Mouse (Mus musculus) spleen, postnatal 0 days (tissue): Measurements from ENCODE around the gene 1700047I17Rik2. TPM values are rescaled to one million over a fixed set of nuclear protein-coding genes. Genes with fewer than 3 reads are reported as not detected.

Source experiments
- polyA plus RNA-seq: library from polyadenylated mRNA; unstranded; fragments of >200 nt; fragmentation: Nextera tagmentation; extraction: Ambion mirVana; gene quantifications from 2 replicates; pipeline ENCODE4 v1.2.1, GENCODE M21; 2015

The 1700047I17Rik2 gene
- not detected in 2 replicates for polyA plus RNA-seq

DNA sequence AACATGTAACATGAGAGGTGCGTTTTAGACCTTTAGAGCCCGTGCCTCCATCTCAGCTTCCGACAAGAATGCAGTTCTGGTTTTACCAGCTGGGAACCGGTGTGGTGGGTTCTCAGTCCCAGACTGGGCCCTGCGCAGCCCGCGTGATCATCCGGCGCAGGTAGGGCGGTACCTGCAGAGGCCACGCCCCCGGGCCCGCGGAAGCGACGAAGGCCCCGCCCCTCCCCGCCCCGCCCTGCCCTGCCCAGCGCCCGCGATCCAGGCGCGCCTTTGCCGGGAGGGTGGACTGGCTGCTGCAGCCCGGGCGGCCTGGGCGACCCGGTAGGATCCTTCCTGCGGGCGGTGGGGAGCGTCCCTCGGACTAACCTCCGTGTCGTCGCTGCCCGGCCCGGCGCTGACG is at the start of gene 1700047I17Rik2:
Gene 1700047I17Rik2 (plus strand): TSS at position 287 of the 400 bp plus-strand sequence.

DNA sequence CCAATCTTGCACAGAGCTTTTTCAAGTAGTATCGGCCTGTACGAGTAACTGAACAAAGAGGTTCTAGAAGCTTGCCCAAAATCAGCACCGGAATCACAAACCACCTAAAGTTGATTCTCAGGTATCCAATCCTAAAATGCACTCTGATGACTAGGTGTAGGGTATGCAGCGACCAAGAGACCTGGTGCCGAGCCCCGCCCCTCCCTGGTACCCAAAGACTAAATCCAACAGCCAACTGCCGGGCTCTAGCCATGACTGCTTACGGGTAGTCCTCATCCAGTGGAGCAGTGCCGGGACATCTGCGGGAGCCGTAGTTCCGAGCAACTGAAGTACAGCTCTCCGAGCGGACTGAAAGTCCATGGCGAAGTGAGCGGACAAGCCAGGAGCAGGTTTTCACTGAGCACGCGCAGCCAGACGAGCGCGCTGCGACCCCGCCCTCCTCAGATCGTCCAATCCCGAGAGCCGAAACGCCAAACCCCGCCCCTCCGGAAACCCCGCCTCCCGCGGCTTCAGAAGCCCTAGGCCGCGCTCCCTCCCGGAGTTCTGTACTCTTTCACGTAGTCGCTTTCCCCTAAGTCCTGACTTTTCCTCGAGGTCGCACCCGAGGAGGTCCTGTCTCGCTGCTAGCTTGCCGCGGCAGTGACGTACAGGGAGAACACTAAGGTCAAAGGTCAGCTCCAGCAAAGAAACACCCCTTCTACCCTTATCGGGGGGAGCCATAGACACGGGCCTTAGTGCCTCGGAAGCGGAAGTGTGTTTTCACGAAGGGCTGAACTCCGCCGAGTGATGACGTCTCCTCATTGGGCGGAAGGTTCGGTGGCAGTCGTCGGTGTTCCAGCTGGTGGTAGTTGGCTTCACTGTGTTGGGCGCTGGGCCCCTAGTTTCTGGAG is 44.6 kb upstream of the 1700047I17Rik2 start, which contains the start of gene Srp54b:
Gene Srp54b (plus strand): TSS at position 546 of the 890 bp plus-strand sequence.

DNA sequence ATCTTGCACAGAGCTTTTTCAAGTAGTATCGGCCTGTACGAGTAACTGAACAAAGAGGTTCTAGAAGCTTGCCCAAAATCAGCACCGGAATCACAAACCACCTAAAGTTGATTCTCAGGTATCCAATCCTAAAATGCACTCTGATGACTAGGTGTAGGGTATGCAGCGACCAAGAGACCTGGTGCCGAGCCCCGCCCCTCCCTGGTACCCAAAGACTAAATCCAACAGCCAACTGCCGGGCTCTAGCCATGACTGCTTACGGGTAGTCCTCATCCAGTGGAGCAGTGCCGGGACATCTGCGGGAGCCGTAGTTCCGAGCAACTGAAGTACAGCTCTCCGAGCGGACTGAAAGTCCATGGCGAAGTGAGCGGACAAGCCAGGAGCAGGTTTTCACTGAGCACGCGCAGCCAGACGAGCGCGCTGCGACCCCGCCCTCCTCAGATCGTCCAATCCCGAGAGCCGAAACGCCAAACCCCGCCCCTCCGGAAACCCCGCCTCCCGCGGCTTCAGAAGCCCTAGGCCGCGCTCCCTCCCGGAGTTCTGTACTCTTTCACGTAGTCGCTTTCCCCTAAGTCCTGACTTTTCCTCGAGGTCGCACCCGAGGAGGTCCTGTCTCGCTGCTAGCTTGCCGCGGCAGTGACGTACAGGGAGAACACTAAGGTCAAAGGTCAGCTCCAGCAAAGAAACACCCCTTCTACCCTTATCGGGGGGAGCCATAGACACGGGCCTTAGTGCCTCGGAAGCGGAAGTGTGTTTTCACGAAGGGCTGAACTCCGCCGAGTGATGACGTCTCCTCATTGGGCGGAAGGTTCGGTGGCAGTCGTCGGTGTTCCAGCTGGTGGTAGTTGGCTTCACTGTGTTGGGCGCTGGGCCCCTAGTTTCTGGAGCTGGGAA is 30.5 kb downstream of the 1700047I17Rik2 start, which contains the start of gene Srp54c:
Gene Srp54c (plus strand): TSS at position 543 of the 894 bp plus-strand sequence.

Other genes with a start within 250 kb of the 1700047I17Rik2 start
- gene Gm20403, start 213.1 kb upstream of the 1700047I17Rik2 start, polyA plus RNA-seq = not detected in 2 replicates
- gene Baz1a, start 185.2 kb upstream of the 1700047I17Rik2 start, polyA plus RNA-seq = 44.5 and 48.9 TPM in 2 replicates
- gene 2700097O09Rik, start 119.5 kb upstream of the 1700047I17Rik2 start, polyA plus RNA-seq = 28.3 and 31.8 TPM in 2 replicates
- 79.1 and 82.9 TPM in 2 replicates for gene Srp54a, start 119.3 kb upstream of the 1700047I17Rik2 start, polyA plus RNA-seq
- 15.9 and 16.5 TPM in 2 replicates for gene Fam177a, start 75.1 kb upstream of the 1700047I17Rik2 start, polyA plus RNA-seq
- gene Srp54b, start 44.5 kb upstream of the 1700047I17Rik2 start, polyA plus RNA-seq = 30.5 and 32.0 TPM in 2 replicates
- 37.4 and 37.9 TPM in 2 replicates for gene Srp54c, start 30.6 kb downstream of the 1700047I17Rik2 start, polyA plus RNA-seq
- gene 1110008L16Rik, start 100.0 kb downstream of the 1700047I17Rik2 start, polyA plus RNA-seq = 7.9 and 8.5 TPM in 2 replicates
- 10.8 and 11.9 TPM in 2 replicates for gene Ppp2r3c, start 103.4 kb downstream of the 1700047I17Rik2 start, polyA plus RNA-seq
- gene Psma6, start 184.6 kb downstream of the 1700047I17Rik2 start, polyA plus RNA-seq = 291 and 294 TPM in 2 replicates